Mouse (Mus musculus) layer of hippocampus, adult 18-20 months (tissue): ENCODE results near the gene Actg1. TPM values are rescaled to one million over a fixed set of nuclear protein-coding genes. Genes with fewer than 3 reads are reported as not detected.

Experiments
- DNase-seq, 2 experiments: peaks; one replicate each; pipeline ENCODE4 v3.0.0; 2022; ENCODE audit warnings: low spot score in 2 of 2
- long read RNA-seq: library from polyadenylated mRNA; stranded (forward); transcript quantifications from one replicate; pipeline ENCODE4 v2.0.0, GENCODE M21; 2021
- total RNA-seq, 2 experiments: library from RNA; stranded (reverse); gene quantifications; 2 replicates each; pipeline ENCODE4 v1.2.3; 2021

Gene Actg1
- 1,000 to 10,000 TPM; 1,279 to 1,291 TPM for total RNA-seq
- long read RNA-seq, transcript Actg1-202 (6 exons, 1,952 nt): major isoform, 792 of 894 reads
- long read RNA-seq, transcript Actg1-204 (5 exons, 1,827 nt): minor isoform, 14 of 894 reads
- long read RNA-seq, partial matches to known transcripts: 65 of 894 reads
- long read RNA-seq, other reads (novel, unspliced or antisense): 22 of 894 reads

- DNase-seq: peak; percentile 76 to 90
Observed at GRCm38 (mm10) chr11:120347791-120348683, at the start of gene Actg1. TSS of gene Actg1 (minus strand) at chr11:120348542.

GRCm38 (mm10) chr11:120397602-120398001, 49.3 kb upstream of the Actg1 start:
- DNase-seq: no peak

- DNase-seq: no peak
Observed at GRCm38 (mm10) chr11:120395661-120396060, 47.3 kb upstream of the Actg1 start.

GRCm38 (mm10) chr11:120388580-120388979, 40.2 kb upstream of the Actg1 start:
- DNase-seq: no peak

GRCm38 (mm10) chr11:120387157-120387556, 38.8 kb upstream of the Actg1 start:
- no peak for DNase-seq

- no peak for DNase-seq
Observed at GRCm38 (mm10) chr11:120386632-120387031, 38.3 kb upstream of the Actg1 start.

GRCm38 (mm10) chr11:120382509-120382908, 34.2 kb upstream of the Actg1 start:
- DNase-seq: no peak

- no peak for DNase-seq
Observed at GRCm38 (mm10) chr11:120381157-120381556, 32.8 kb upstream of the Actg1 start.

- DNase-seq: no peak
Observed at GRCm38 (mm10) chr11:120380271-120380670, 31.9 kb upstream of the Actg1 start.

GRCm38 (mm10) chr11:120378611-120379540, 30.5 kb upstream of the Actg1 start, which contains the start of gene Faap100:
TSS of gene Faap100 (minus strand) at chr11:120378764.
- DNase-seq: peak; percentile 75 to 89

GRCm38 (mm10) chr11:120378031-120378610, 29.8 kb upstream of the Actg1 start:
- DNase-seq: no peak

- no peak for DNase-seq
Observed at GRCm38 (mm10) chr11:120377337-120377736, 29.0 kb upstream of the Actg1 start.

GRCm38 (mm10) chr11:120376302-120377160, 28.2 kb upstream of the Actg1 start:
- DNase-seq: no peak

- no peak for DNase-seq
Observed at GRCm38 (mm10) chr11:120375324-120375723, 27.0 kb upstream of the Actg1 start.

- no peak for DNase-seq
Observed at GRCm38 (mm10) chr11:120373820-120374586, 25.7 kb upstream of the Actg1 start.

GRCm38 (mm10) chr11:120373025-120373424, 24.7 kb upstream of the Actg1 start:
- DNase-seq: no peak

- peak in 1 of 2 experiments; percentile 72 for DNase-seq
Observed at GRCm38 (mm10) chr11:120369656-120370055, 21.3 kb upstream of the Actg1 start.

GRCm38 (mm10) chr11:120366443-120367027, 18.2 kb upstream of the Actg1 start:
- no peak for DNase-seq

GRCm38 (mm10) chr11:120362891-120363290, 14.5 kb upstream of the Actg1 start:
- DNase-seq: no peak
